Mouse (Mus musculus) neural tube, postnatal 0 days (tissue): Measurements from ENCODE around the gene Olfr169. TPM values are rescaled to one million over a fixed set of nuclear protein-coding genes. Genes with fewer than 3 reads are reported as not detected.

ENCODE experiments used
- polyA plus RNA-seq: library from polyadenylated mRNA; unstranded; fragments of >200 nt; fragmentation: Nextera tagmentation; extraction: Ambion mirVana; gene quantifications from 2 replicates; pipeline ENCODE4 v1.2.1, GENCODE M21; 2015

The Olfr169 gene
- not detected in 2 replicates for polyA plus RNA-seq

DNA sequence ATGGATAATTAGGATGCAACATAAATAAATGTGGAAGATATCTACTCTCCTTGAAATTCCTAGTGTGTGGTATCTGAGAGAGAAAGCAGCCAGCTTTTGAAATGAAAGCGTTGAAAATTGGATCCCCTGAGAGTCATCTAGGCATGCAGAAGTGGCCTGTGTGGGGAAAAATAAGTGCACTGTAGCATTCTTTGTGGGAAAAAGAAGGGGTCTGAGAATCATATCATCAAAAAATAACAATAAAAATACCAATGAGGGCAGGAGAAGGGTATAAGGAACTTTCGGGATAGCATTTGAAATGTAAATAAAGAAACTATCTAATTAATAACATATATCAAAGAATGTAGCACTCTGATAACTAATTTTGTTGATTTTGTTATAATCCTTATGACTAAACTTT lies at the start of gene Olfr169:
Gene Olfr169 (minus strand): TSS at position 101 of the 400 bp plus-strand sequence.

DNA sequence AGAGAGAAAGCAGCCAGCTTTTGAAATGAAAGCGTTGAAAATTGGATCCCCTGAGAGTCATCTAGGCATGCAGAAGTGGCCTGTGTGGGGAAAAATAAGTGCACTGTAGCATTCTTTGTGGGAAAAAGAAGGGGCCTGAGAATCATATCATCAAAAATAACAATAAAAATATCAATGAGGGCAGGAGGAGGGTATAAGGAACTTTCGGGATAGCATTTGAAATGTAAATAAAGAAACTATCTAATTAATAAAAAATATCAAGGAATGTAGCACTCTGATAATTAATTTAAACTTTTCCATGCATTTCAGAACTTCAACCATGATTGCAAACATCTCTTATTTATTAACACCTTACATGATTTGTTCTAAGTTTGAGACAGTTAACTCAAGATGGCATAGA lies 40.2 kb upstream of the Olfr169 start, which contains the start of gene Olfr170:
Gene Olfr170 (minus strand): TSS at position 101 of the 400 bp plus-strand sequence.

DNA sequence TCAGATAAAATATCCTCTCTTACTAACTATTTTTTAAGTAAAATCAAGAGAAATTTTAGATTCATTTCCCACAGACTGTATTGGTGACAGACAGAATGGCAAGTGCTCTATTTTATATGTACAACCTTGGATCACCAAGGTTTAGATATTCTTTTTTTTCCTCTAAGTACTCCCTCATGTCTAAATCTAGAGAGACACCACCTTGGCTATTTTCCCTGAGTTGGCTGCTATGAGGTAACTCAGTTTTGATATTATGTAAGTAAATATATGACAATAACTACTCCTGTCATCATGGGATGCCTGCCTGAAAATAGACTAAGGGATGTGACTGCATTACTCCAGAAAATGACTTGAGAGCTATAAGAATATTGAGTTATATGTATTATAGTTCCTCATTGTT lies 36.2 kb downstream of the Olfr169 start, which contains the start of gene Olfr168:
Gene Olfr168 (minus strand): TSS at position 101 of the 400 bp plus-strand sequence.

DNA sequence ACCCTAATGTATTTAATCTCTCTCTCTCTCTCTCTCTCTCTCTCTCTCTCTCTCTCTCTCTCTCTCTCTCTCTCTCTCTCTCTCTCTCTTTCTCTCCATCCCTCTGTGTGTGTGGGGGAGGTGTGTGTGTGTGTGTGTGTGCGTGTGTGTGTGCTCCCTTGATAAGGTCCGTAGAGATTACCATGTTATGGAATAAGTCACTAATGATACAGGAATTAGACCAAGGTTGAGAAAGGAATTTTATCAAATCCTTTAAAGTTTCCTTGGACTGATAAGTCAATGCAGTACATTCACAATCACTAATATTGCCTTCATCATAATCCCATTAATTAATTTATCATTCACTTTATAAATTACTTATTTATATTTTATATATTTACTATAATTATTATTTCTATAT lies 49.4 kb downstream of the Olfr169 start, which contains the start of gene Olfr167:
Gene Olfr167 (minus strand): TSS at position 101 of the 400 bp plus-strand sequence.

Other genes starting within 250 kb of the Olfr169 start
- gene Olfr165, start 148.7 kb downstream of the Olfr169 start, polyA plus RNA-seq, result not detected in 2 replicates
- gene Olfr166, start 88.1 kb downstream of the Olfr169 start, polyA plus RNA-seq, result not detected in 2 replicates
- gene Olfr167, start 49.5 kb downstream of the Olfr169 start, polyA plus RNA-seq, result not detected in 2 replicates
- gene Olfr168, start 36.3 kb downstream of the Olfr169 start, polyA plus RNA-seq, result not detected in 2 replicates
- gene Olfr170, start 40.1 kb upstream of the Olfr169 start, polyA plus RNA-seq, result not detected in 2 replicates
- not detected in 2 replicates for gene Olfr171, start 58.1 kb upstream of the Olfr169 start, polyA plus RNA-seq
- gene Lamp3, start 134.6 kb upstream of the Olfr169 start, polyA plus RNA-seq, result 0.06 TPM in 1 of 2 replicates, not detected in the other
- 15.5 and 19.6 TPM in 2 replicates for gene B3gnt5, start 188.4 kb upstream of the Olfr169 start, polyA plus RNA-seq